ENCODE assay signal across 15 mouse cellular contexts in genomic region chr17:57327615-57328014, GRCm38 (mm10). TPM values are rescaled to one million over a fixed set of nuclear protein-coding genes. Genes with fewer than 3 reads are reported as not detected.
A peak's percentile ranks its signal among the peaks of the same experiment; 100 is the strongest.
DNase-seq lines count a peak whose midpoint lies in the region; ATAC-seq and TF ChIP-seq lines count a peak whose summit lies in the region.
"Had no signal": no experiment of that assay in that cellular context is flagged by ENCODE, and none has a peak within 500 bp of the region (broad histone marks: within the 10 kb centered on the region; RNA-seq: fewer than 3 reads in every experiment).

No protein-coding gene starts in this region.

- no peaks in the 10 kb centered on the region for H3K36me3 ChIP-seq in lung, embryonic 14.5 days (ENCODE audit: insufficient read depth)
- H3K36me3 ChIP-seq: neural tube, embryonic 12.5 days had no signal

- WGBS in lung, embryonic 14.5 days, result 34% methylated on average over 8 of the region's 8 CpGs

- no peak overlapping the region for H3K27ac ChIP-seq in lung, embryonic 14.5 days (ENCODE audit: low read depth)
- H3K27ac ChIP-seq: liver, embryonic 12.5 days; neural tube, embryonic 12.5 days had no signal

- DNase-seq in cerebellum, postnatal 25 days, result peak; percentile 20 to 61
- DNase-seq in cerebellum, adult 8-10 months, result no peak
- DNase-seq in lung, embryonic 14.5 days, result peak; percentile 62
- DNase-seq in lung, postnatal 36 days, result no peak
- DNase-seq in adipocyte (ENCODE audit: low spot score), result peak; percentile 33
- DNase-seq in kidney, adult 8-10 months, result peak; percentile 24 to 60
- DNase-seq in frontal cortex, postnatal 25 days (ENCODE audit: low spot score in 2 of 2), result no peak
- no peak for DNase-seq in thymus, postnatal 4 days
- DNase-seq: gastrocnemius, postnatal 14 days; heart, postnatal 36 days; layer of hippocampus, postnatal 36 days; thymus, postnatal 25 days had no signal

- H3K9me3 ChIP-seq in lung, embryonic 14.5 days (ENCODE audit: low read depth, low read length), result no peaks in the 10 kb centered on the region
- H3K9me3 ChIP-seq: liver, embryonic 12.5 days; megakaryocyte, embryonic 14.5 days; neural tube, embryonic 12.5 days had no signal

- no peak overlapping the region for H3K4me2 ChIP-seq in lung, embryonic 14.5 days
- H3K4me2 ChIP-seq: liver, embryonic 12.5 days; neural tube, embryonic 12.5 days had no signal

- H3K9ac ChIP-seq in lung, embryonic 14.5 days, result no peak overlapping the region
- H3K9ac ChIP-seq: liver, embryonic 12.5 days; neural tube, embryonic 12.5 days had no signal

- no peaks in the 10 kb centered on the region for H3K4me1 ChIP-seq in lung, embryonic 14.5 days (ENCODE audit: insufficient read depth)
- H3K4me1 ChIP-seq: neural tube, embryonic 12.5 days had no signal

- H3K27me3 ChIP-seq in lung, embryonic 14.5 days (ENCODE audit: insufficient read depth, low read length), result no peaks in the 10 kb centered on the region
- H3K27me3 ChIP-seq: liver, embryonic 12.5 days; megakaryocyte, embryonic 14.5 days; neural tube, embryonic 12.5 days had no signal

- TF ChIP-seq CTCF in lung, embryonic 14.5 days (IDR thresholded peaks at IDR 0.05; ENCODE audit: low read depth), result no peak

- no peak overlapping the region for H3K4me3 ChIP-seq in lung, embryonic 14.5 days (ENCODE audit: low read depth, low read length)
- H3K4me3 ChIP-seq: liver, embryonic 12.5 days; megakaryocyte, embryonic 14.5 days; neural tube, embryonic 12.5 days had no signal

- peak; percentile 44; the same call in 1 of the 2 replicates for ATAC-seq in lung, embryonic 14.5 days (ENCODE audit: insufficient read depth)
- ATAC-seq: liver, embryonic 12.5 days had no signal

RNA-seq across cellular contexts. Expression of gene Adgre1, which starts 30.9 kb away (rescaled TPM):
- 5.6 and 6.2 TPM in 2 replicates for polyA plus RNA-seq in lung, embryonic 14.5 days (2014; fragmentation: Nextera tagmentation; extraction: Ambion mirVana)

RNA-seq across cellular contexts. Expression of gene Vav1, which starts 48.7 kb away (rescaled TPM):
- polyA plus RNA-seq in lung, embryonic 14.5 days (2014; fragmentation: Nextera tagmentation; extraction: Ambion mirVana), result 2.7 TPM in 2 replicates

Comparison
In these comparisons a context has a peak if more than half of its experiments do, and no peak if none do; other contexts are left out.
1. DNase-seq: peak in cerebellum, postnatal 25 days (2 of 2), lung, embryonic 14.5 days (single experiment), adipocyte (single experiment) and kidney, adult 8-10 months (2 of 2); none in cerebellum, adult 8-10 months (single experiment), lung, postnatal 36 days (single experiment), frontal cortex, postnatal 25 days (0 of 2) and thymus, postnatal 4 days (single experiment).